Mouse (Mus musculus): ENCODE data around the gene Socs3.

DNA sequence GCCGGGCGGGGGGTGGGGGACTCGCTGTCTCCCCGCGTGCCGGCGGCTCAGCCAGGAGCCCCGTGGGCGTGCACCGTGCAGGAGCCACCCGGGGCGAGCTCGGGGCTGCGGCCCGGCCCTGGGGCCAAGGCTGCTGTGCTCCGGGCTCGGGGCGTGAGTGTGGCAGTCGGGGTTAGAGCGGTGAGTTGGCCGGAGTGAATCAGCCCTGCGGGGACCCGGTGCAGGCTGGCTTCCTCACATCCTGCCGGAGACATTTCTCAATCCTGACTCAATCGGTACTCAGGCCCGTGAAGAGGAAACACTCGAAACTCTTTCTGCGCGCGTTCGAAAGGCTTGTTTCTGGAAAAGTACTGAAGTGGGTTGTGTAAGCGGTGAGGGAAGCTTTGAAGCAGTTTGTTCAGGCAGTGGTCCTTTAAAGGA lies 17.2 kb upstream of the Socs3 start:
- TF ChIP-seq MYOG (IDR thresholded peaks at IDR 0.05; ENCODE audit: control insufficient read depth in 1 of 3, insufficient read depth in 1 of 3, insufficient read length in 2 of 3, low read depth in 2 of 3) (no peak), TCF12 (IDR thresholded peaks at IDR 0.05; ENCODE audit: insufficient read depth, poor library complexity, severe bottlenecking) (no peak), CEBPB (IDR thresholded peaks at IDR 0.05; ENCODE audit: insufficient read depth, poor library complexity, severe bottlenecking) (no peak), POLR2A (IDR thresholded peaks at IDR 0.05; ENCODE audit: insufficient read length, low read depth) (no peak), USF1 (IDR thresholded peaks at IDR 0.05; ENCODE audit: low read depth) (no peak), MAX (IDR thresholded peaks at IDR 0.05; ENCODE audit: low read depth) (no peak)

Measured in myocyte (in vitro differentiated cells).